Mouse (Mus musculus): ENCODE results near the gene Pacsin3. TPM values are rescaled to one million over a fixed set of nuclear protein-coding genes. Genes with fewer than 3 reads are reported as not detected.
A peak's percentile ranks its signal among the peaks of the same experiment; 100 is the strongest.
"Not testable (repeated sequence)": the region's sequence is repeated elsewhere in the genome, so short reads cannot be mapped to it uniquely, and the experiment has no call there.

Pacsin3 gene
- polyA plus RNA-seq, 1 experiment from 2014 or later, result 16.4 TPM

- H3K9me3 ChIP-seq (ENCODE audit: control insufficient read depth, low read length); H3K27me3 ChIP-seq (ENCODE audit: control insufficient read depth, insufficient read depth, low read length); H3K4me1 ChIP-seq (replicated peaks; ENCODE audit: control insufficient read depth, insufficient read depth, low read length); H3K9ac ChIP-seq (ENCODE audit: low read depth, low read length); H3K36me3 ChIP-seq (ENCODE audit: control insufficient read depth, insufficient read depth, low read length): not testable (repeated sequence)
- H3K4me2 ChIP-seq (replicated peaks; ENCODE audit: low read depth, low read length), result peak overlapping the region; percentile 79; the same call in 1 of the 2 replicates
- WGBS, result 27% methylated on average over 4 of the region's 4 CpGs
- DNase-seq (ENCODE audit: low spot score) (peak; percentile 22), ATAC-seq (ENCODE audit: low FRiP score) (peak; percentile 67)
- peak overlapping the region; percentile 80; the same call in 1 of the 2 replicates for H3K27ac ChIP-seq (ENCODE audit: low read depth, low read length)
- peak overlapping the region; percentile 47 for H3K4me3 ChIP-seq (ENCODE audit: low read depth, low read length)
Measured at GRCm38 (mm10) chr2:91237511-91238080, 18.2 kb upstream of the Pacsin3 start.

- Histone ChIP-seq H3K4me2 (replicated peaks; ENCODE audit: low read depth, low read length) (no peak overlapping the region), H3K4me3 (ENCODE audit: low read depth, low read length) (no peak overlapping the region), H3K9ac (ENCODE audit: low read depth, low read length) (no peak overlapping the region), H3K4me1 (replicated peaks; ENCODE audit: control insufficient read depth, insufficient read depth, low read length) (no peaks in the 10 kb centered on the region), H3K27me3 (ENCODE audit: control insufficient read depth, insufficient read depth, low read length) (no peaks in the 10 kb centered on the region), H3K27ac (ENCODE audit: low read depth, low read length) (no peak overlapping the region), H3K9me3 (ENCODE audit: control insufficient read depth, low read length) (no peaks in the 10 kb centered on the region), H3K36me3 (ENCODE audit: control insufficient read depth, insufficient read depth, low read length) (no peaks in the 10 kb centered on the region)
- ATAC-seq (ENCODE audit: low FRiP score) (no peak), DNase-seq (ENCODE audit: low spot score) (no peak)
- 72% methylated on average over 5 of the region's 5 CpGs for WGBS
Measured at GRCm38 (mm10) chr2:91242547-91242946, 13.2 kb upstream of the Pacsin3 start.

GRCm38 (mm10) chr2:91243416-91243815, 12.3 kb upstream of the Pacsin3 start:
- no peak overlapping the region for H3K4me2 ChIP-seq (replicated peaks; ENCODE audit: low read depth, low read length)
- no peak overlapping the region for H3K9ac ChIP-seq (ENCODE audit: low read depth, low read length)
- no peak overlapping the region for H3K4me3 ChIP-seq (ENCODE audit: low read depth, low read length)
- H3K36me3 ChIP-seq (ENCODE audit: control insufficient read depth, insufficient read depth, low read length), result no peaks in the 10 kb centered on the region
- DNase-seq (ENCODE audit: low spot score), result no peak
- no peaks in the 10 kb centered on the region for H3K27me3 ChIP-seq (ENCODE audit: control insufficient read depth, insufficient read depth, low read length)
- WGBS, result 52% methylated on average over 3 of the region's 3 CpGs
- H3K4me1 ChIP-seq (replicated peaks; ENCODE audit: control insufficient read depth, insufficient read depth, low read length), result no peaks in the 10 kb centered on the region
- H3K27ac ChIP-seq (ENCODE audit: low read depth, low read length), result no peak overlapping the region
- no peaks in the 10 kb centered on the region for H3K9me3 ChIP-seq (ENCODE audit: control insufficient read depth, low read length)
- ATAC-seq (ENCODE audit: low FRiP score), result no peak

- no peak for ATAC-seq (ENCODE audit: low FRiP score)
- DNase-seq (ENCODE audit: low spot score), result no peak
- WGBS, result 84% methylated on average over 5 of the region's 5 CpGs
Measured at GRCm38 (mm10) chr2:91244557-91245228, 11.1 kb upstream of the Pacsin3 start.

GRCm38 (mm10) chr2:91248366-91248765, 7.4 kb upstream of the Pacsin3 start:
- DNase-seq (ENCODE audit: low spot score), result no peak
- no peak overlapping the region for H3K9ac ChIP-seq (ENCODE audit: low read depth, low read length)
- no peak overlapping the region for H3K4me3 ChIP-seq (ENCODE audit: low read depth, low read length)
- no peak for ATAC-seq (ENCODE audit: low FRiP score)
- no peaks in the 10 kb centered on the region for H3K4me1 ChIP-seq (replicated peaks; ENCODE audit: control insufficient read depth, insufficient read depth, low read length)
- H3K36me3 ChIP-seq (ENCODE audit: control insufficient read depth, insufficient read depth, low read length), result no peaks in the 10 kb centered on the region
- no peaks in the 10 kb centered on the region for H3K9me3 ChIP-seq (ENCODE audit: control insufficient read depth, low read length)
- WGBS, result 81% methylated on average over 4 of the region's 4 CpGs
- no peaks in the 10 kb centered on the region for H3K27me3 ChIP-seq (ENCODE audit: control insufficient read depth, insufficient read depth, low read length)
- no peak overlapping the region for H3K4me2 ChIP-seq (replicated peaks; ENCODE audit: low read depth, low read length)
- H3K27ac ChIP-seq (ENCODE audit: low read depth, low read length), result no peak overlapping the region

More at GRCm38 (mm10) chr2:91244557-91245228, 11.1 kb upstream of the Pacsin3 start:
- Histone ChIP-seq H3K9ac (ENCODE audit: low read depth, low read length) (no peak overlapping the region), H3K4me2 (replicated peaks; ENCODE audit: low read depth, low read length) (no peak overlapping the region), H3K36me3 (ENCODE audit: control insufficient read depth, insufficient read depth, low read length) (no peaks in the 10 kb centered on the region), H3K4me3 (ENCODE audit: low read depth, low read length) (no peak overlapping the region), H3K27me3 (ENCODE audit: control insufficient read depth, insufficient read depth, low read length) (no peaks in the 10 kb centered on the region), H3K4me1 (replicated peaks; ENCODE audit: control insufficient read depth, insufficient read depth, low read length) (no peaks in the 10 kb centered on the region), H3K9me3 (ENCODE audit: control insufficient read depth, low read length) (no peaks in the 10 kb centered on the region), H3K27ac (ENCODE audit: low read depth, low read length) (no peak overlapping the region)

GRCm38 (mm10) chr2:91252001-91252400, 3.8 kb upstream of the Pacsin3 start:
- Histone ChIP-seq H3K4me2 (replicated peaks; ENCODE audit: low read depth, low read length) (no peak overlapping the region), H3K4me1 (replicated peaks; ENCODE audit: control insufficient read depth, insufficient read depth, low read length) (peaks cover 11% of the 10 kb centered on the region; the same call in 1 of the 2 replicates), H3K27ac (ENCODE audit: low read depth, low read length) (no peak overlapping the region), H3K4me3 (ENCODE audit: low read depth, low read length) (no peak overlapping the region), H3K36me3 (ENCODE audit: control insufficient read depth, insufficient read depth, low read length) (0 out of 2 replicates have a peak, but pooled peaks cover 3% of the 10 kb centered on the region), H3K9me3 (ENCODE audit: control insufficient read depth, low read length) (no peaks in the 10 kb centered on the region), H3K27me3 (ENCODE audit: control insufficient read depth, insufficient read depth, low read length) (peaks cover 13% of the 10 kb centered on the region), H3K9ac (ENCODE audit: low read depth, low read length) (no peak overlapping the region)
- WGBS, result 72% methylated on average over 4 of the region's 4 CpGs
- ATAC-seq (ENCODE audit: low FRiP score) (no peak), DNase-seq (ENCODE audit: low spot score) (no peak)

GRCm38 (mm10) chr2:91252512-91252911, 3.2 kb upstream of the Pacsin3 start:
- 55% methylated on average over 4 of the region's 4 CpGs for WGBS
- no peak overlapping the region for H3K9ac ChIP-seq (ENCODE audit: low read depth, low read length)
- no peak overlapping the region for H3K4me2 ChIP-seq (replicated peaks; ENCODE audit: low read depth, low read length)
- H3K27ac ChIP-seq (ENCODE audit: low read depth, low read length), result no peak overlapping the region
- H3K9me3 ChIP-seq (ENCODE audit: control insufficient read depth, low read length), result no peaks in the 10 kb centered on the region
- ATAC-seq (ENCODE audit: low FRiP score) (no peak), DNase-seq (ENCODE audit: low spot score) (no peak)
- H3K36me3 ChIP-seq (ENCODE audit: control insufficient read depth, insufficient read depth, low read length), result 0 out of 2 replicates have a peak, but pooled peaks cover 3% of the 10 kb centered on the region
- peaks cover 11% of the 10 kb centered on the region; the same call in 1 of the 2 replicates for H3K4me1 ChIP-seq (replicated peaks; ENCODE audit: control insufficient read depth, insufficient read depth, low read length)
- H3K4me3 ChIP-seq (ENCODE audit: low read depth, low read length), result no peak overlapping the region
- peaks cover 13% of the 10 kb centered on the region for H3K27me3 ChIP-seq (ENCODE audit: control insufficient read depth, insufficient read depth, low read length)

- no peak for DNase-seq (ENCODE audit: low spot score)
Measured at GRCm38 (mm10) chr2:91254725-91255380, 901 bp upstream of the Pacsin3 start.

More at GRCm38 (mm10) chr2:91254725-91255380, 901 bp upstream of the Pacsin3 start:
- 31% methylated on average over 8 of the region's 8 CpGs for WGBS
- Histone ChIP-seq H3K9me3 (ENCODE audit: control insufficient read depth, low read length) (no peaks in the 10 kb centered on the region), H3K36me3 (ENCODE audit: control insufficient read depth, insufficient read depth, low read length) (0 out of 2 replicates have a peak, but pooled peaks cover 3% of the 10 kb centered on the region), H3K27ac (ENCODE audit: low read depth, low read length) (no peak overlapping the region), H3K27me3 (ENCODE audit: control insufficient read depth, insufficient read depth, low read length) (peaks cover 13% of the 10 kb centered on the region), H3K4me1 (replicated peaks; ENCODE audit: control insufficient read depth, insufficient read depth, low read length) (peaks cover 16% of the 10 kb centered on the region), H3K4me2 (replicated peaks; ENCODE audit: low read depth, low read length) (no peak overlapping the region), H3K9ac (ENCODE audit: low read depth, low read length) (no peak overlapping the region), H3K4me3 (ENCODE audit: low read depth, low read length) (no peak overlapping the region)
- ATAC-seq (ENCODE audit: low FRiP score), result no peak
